Mouse (Mus musculus) brain, embryonic 14.5 days (tissue): Measurements from ENCODE around the gene St6galnac5. TPM values are rescaled to one million over a fixed set of nuclear protein-coding genes. Genes with fewer than 3 reads are reported as not detected.

ENCODE experiments used
- DNase-seq: peaks from one replicate; pipeline ENCODE4 v3.0.0-alpha.2; 2011; ENCODE audit warnings: low read depth
- CTCF ChIP-seq: fragments of 200-500 bp; IDR thresholded peaks from 2 replicates; pipeline ENCODE4 v1.5.1; 2012; ENCODE audit warnings: inconsistent platforms, mild to moderate bottlenecking, moderate library complexity, borderline replicate concordance; ENCODE audit not compliant: insufficient read depth, insufficient read length; ENCODE audit errors: extremely low read depth
- POLR2A ChIP-seq: fragments of 200-500 bp; IDR thresholded peaks from 2 replicates; pipeline ENCODE4 v1.6.1; 2012; ENCODE audit warnings: mild to moderate bottlenecking, inconsistent platforms, borderline replicate concordance; ENCODE audit not compliant: poor library complexity, insufficient read depth, insufficient read length, severe bottlenecking; ENCODE audit errors: extremely low read depth
- polyA plus RNA-seq: library from polyadenylated mRNA; depleted of rRNA; stranded (reverse); fragments of >200 nt; gene quantifications from 2 replicates; pipeline ENCODE4 v1.2.3, GENCODE M21; 2012

Gene St6galnac5
- polyA plus RNA-seq, 1 experiment = 24.4 TPM

DNA sequence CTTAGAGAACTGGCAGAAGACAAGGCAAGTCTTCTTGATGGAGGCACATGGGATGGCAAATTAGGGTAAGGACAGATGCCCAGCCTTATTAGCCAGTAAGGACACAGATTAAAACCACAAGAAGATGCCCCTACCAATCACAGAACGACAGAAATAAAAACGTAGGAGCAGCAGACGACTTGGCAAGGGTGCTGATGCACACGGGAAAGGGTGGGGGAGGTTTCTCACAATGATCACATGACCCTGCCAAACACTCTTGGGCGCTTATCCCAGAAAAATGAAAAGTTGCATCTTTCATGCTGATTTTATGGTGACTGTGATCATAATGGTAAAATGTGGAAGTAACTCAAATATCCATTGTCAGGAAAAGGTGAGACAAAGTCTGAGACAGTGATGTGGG is 75.0 kb downstream of the St6galnac5 start:
- DNase-seq = peak; percentile 54

DNA sequence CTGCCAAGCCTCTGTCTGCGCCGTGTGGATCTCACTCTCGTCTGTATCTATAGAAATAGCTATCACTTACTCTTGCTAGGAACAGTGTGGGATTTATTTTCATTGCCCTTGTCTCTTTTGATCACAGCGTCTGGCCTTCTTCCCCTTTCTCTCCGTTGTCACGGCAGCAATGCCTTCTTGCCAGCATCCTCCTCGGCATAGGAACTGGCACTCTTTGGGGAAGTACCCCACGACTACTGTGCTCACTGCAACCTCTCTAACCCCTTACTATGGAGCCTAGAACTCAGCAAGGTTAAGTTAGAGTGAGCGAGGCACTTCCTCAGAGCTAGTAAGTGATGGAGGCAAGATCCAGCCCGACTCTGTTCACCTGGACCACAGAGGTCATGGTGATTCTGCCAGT is 76.2 kb downstream of the St6galnac5 start:
- peak; percentile 30 for DNase-seq
- TF ChIP-seq POLR2A = no peak

More for the DNA sequence above, 75.0 kb downstream of the St6galnac5 start:
- TF ChIP-seq CTCF (no peak), POLR2A (no peak)

DNA sequence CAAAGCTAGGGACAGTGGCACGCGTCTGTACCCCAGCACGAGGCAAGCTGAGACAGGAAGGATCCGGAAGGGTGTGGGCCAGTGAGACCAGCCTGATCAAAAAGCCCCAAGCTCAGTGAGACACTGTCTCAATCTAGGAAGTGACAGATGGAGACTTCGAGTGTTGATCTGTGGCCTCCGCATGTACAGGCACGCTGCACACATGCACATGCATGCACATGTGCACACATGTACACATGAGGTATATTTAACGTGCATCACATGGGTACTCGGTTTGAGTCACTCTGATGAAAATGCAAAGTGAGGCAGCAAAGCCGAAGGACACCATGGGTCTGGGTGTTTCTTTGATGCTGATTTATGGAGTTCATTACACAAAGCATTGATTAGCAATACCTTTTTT is 77.0 kb downstream of the St6galnac5 start:
- TF ChIP-seq CTCF (no peak), POLR2A (no peak)
- DNase-seq = no peak

DNA sequence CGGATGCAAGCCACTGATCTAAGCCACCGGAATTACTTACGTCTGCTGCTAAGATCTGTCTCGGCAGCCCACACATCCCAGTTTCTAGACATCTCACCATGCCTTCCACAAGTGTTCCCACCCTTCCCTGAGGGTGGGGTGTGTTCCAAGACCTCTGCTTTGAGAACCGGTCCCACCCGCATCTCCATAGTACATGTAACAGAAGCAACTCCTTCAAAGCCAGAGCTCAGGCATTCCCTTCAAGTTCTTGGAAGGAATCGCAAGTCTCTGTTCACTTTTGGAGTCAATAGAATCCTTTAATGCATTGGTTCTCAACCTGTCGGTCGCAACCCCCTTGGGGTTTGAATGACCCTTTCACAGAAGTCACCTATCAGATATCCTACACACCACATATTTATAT is 83.1 kb downstream of the St6galnac5 start:
- TF ChIP-seq CTCF = no peak
- no peak for TF ChIP-seq POLR2A
- DNase-seq = no peak

DNA sequence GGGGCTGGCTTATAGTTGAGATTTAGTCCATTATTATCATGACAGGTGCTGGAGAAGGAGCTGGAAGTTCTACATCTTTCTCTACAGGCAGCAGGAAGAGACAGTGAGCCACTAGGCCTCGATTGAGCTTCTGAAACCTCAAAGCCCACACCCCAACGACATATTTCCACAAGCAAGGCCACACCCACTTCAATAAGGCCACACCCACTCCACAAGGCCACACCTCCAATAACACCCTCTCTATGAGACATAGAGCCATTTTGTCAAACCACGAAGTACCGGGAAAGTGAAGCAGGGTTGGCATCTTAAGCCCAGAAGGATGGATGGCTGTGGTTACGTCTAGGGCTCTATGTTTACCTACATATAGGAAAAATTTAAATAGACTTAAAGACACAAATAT is 84.8 kb downstream of the St6galnac5 start:
- TF ChIP-seq CTCF = no peak
- TF ChIP-seq POLR2A = no peak
- no peak for DNase-seq

DNA sequence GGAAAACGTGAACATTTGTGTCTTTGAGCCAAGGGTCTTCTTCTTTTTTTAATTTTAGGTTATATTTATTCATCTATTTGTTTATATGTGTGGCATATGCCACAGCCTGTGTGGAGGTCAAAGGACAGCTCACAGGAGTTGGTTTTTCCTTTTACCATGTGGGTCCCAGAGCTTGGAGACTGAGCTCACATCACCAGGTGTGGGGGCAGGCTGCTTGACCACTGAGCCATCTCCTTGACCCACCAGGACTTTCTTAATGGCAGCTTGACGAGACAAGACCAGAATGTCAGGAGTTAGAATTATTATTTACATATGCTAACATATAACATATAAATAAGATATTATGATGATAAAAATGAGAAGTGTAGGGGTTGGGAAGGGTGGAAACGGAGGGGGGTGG is 85.9 kb downstream of the St6galnac5 start:
- TF ChIP-seq POLR2A = no peak
- no peak for TF ChIP-seq CTCF
- DNase-seq = no peak

DNA sequence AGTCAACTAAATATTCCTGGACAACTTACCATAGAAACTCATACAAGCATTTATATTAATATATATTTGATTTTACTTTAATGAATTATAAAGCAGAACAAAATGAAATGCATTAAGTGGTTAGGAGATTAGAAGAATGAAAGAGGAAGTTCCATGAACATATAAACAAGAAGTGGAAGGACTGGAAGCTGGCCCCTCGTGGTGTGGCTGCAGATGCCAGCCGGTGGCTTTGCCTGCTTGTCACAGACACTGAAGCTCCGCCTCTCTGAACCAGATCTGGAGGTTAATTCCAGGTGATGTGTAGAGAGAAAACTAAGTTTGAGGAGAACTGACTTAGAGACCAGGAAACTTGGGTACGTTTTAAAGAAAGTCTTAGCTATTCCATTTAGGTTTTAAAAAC is 87.1 kb downstream of the St6galnac5 start:
- TF ChIP-seq POLR2A (no peak), CTCF (no peak)
- no peak for DNase-seq

DNA sequence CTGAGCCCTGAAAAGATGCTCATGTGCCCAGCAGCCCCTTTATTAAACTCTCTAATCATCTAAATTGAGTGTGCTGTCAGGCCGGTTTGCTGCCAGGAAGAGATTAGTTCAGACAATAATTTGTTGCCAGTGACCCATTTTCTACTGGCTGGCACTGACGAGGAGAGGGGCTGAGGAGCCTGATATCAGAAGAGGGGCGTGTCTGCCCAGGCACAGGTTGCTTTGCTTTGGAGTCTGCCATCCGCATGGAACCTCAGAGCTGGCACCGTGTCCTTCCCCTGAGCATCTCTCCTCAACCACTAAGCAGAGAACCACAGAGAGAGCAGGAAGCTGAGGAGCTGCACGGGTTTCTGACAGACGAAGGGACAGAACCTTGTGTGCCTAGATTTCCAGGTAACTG is 93.9 kb downstream of the St6galnac5 start:
- DNase-seq = peak; percentile 32
- TF ChIP-seq CTCF = no peak
- no peak for TF ChIP-seq POLR2A

DNA sequence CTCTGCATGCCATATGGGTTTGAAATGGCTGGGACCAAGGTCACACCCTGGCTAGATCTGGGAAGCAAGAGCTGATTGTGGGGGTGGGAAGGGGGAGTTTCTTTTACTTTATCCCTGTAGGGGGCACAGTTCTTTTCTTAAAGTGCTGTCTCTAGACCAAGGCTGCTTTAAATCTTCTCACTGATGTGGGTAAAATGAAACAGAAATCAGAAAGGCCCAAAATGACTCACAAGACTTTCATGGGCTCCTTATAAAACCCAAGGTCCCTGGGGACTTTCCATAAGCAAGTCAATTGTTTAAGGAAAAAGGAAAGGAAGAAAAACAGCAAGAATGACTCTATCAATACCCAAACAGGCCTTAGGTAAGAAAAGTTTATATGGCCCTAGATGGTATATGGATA is 95.3 kb downstream of the St6galnac5 start:
- no peak for DNase-seq
- no peak for TF ChIP-seq CTCF
- no peak for TF ChIP-seq POLR2A

DNA sequence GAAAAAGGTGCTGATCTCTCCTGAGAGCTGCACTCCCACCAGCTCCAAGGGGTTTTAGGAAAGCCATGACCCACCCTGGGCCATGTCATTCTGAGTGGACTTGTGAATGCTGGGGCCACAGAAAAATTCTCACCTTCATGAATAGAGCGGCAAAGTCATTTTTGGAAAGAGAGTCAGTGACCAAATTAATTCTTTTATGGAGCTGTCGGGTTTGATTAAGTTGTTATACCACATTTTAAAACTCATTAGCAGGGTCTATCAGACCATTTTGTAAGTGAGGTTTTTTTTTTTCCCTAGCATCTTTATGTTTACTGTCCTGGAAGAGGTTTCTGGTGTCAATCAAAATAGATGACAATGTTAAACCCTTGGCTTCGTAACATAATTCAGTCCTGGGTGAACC is 98.5 kb downstream of the St6galnac5 start:
- TF ChIP-seq CTCF (no peak), POLR2A (no peak)
- DNase-seq = no peak

DNA sequence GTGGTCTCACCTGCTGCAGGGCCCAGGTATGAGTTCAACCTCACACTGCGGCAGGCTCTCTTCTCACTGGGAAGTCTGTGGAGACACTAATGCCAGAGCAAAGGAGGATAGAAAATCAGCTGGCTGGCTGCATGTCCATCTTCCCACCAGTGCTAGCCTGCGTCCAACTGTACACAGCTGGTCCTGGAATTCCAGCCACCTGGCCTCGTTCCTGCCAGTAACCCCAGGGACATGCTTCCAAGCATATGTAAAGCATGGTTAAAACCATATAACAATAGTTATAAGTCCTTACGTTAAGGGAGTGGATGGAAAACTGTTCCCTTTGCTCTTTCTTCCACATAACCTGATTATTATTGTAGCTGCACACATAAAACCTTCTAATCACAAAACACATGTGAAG is 100.3 kb downstream of the St6galnac5 start:
- no peak for TF ChIP-seq POLR2A
- no peak for TF ChIP-seq CTCF

DNA sequence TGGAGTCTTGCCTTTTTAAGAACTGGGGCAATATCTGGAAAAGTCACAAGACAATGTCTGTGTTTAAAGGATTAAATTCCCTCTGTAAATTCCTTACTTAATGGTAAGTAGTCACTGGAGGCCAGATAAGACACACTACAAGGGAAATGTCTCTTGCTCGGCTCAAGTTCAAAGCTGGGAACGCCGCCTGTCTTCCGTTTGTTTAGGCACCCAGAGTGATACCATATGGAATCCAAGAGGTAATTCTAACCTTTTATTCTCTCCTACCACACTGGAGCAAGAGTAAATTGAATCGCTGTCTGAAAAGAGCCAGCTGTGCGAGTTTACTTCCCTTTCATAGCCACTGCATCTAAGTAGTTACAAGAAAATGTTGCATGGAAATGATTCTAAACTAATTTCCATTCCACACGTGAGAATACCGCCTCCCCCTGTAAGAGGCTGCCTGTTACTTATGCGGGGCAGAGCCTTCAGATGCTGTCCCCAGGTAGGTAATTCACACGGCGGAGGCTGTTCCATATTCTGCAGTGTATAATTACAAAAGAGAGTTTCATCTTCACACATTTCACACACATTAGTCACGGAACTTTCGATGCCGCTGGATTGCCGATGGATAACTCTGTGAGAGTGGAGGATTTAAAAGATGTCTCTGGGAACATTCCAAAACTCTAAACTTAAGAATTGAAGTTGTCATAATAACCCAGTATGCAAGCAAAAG is 101.8 kb downstream of the St6galnac5 start:
- DNase-seq = peak; percentile 52

More for the DNA sequence above, 100.3 kb downstream of the St6galnac5 start:
- DNase-seq = no peak

DNA sequence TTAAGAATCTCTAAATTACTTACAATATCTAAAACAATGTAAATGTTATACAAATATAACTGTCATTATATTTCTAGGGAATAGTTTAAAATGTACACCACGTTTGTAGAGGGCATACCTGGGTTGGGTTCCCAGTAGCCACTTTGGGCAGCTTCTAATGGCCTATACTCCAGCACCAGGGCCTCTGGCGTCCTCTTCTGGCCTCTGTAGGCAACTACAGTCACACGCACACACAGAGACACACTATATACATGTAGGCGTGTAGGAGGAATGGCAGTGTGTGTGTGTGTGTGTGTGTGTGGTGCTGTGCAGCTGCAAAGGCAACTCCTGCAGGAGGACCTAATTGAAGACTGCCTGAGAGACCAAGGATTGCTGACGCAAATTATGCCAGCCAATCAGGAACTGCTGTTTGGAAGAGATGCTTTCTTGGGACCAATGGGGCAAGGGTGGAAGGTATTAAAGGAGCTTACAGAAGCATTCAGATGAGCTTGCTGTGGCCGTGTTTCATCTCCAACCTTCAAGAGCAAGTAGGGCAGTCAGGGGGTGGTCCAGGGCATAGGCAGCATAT is 106.2 kb downstream of the St6galnac5 start:
- peak; percentile 16; the same call in 1 of the 2 replicates for TF ChIP-seq CTCF
- TF ChIP-seq POLR2A = no peak

More for the DNA sequence above, 101.8 kb downstream of the St6galnac5 start:
- TF ChIP-seq POLR2A (no peak), CTCF (no peak)

More for the DNA sequence above, 106.2 kb downstream of the St6galnac5 start:
- no peak for DNase-seq
